Mouse (Mus musculus) inflammation-experienced regulatory T-cells, adult 6 months (primary cell): ENCODE measurements at regions not wholly inside any gene's neighbourhood (a gene's known extent, or its start where the extent isn't known, plus 50 kb on each side); places are given as distances from the start of the nearest gene placed in this dataset.
"Not testable (repeated sequence)": the region's sequence is repeated elsewhere in the genome, so short reads cannot be mapped to it uniquely, and the experiment has no call there.

Experiments
- ATAC-seq: one replicate; pipeline ENCODE4 v1.8.0; 2017

- ATAC-seq: not testable (repeated sequence)
Measured at GRCm38 (mm10) chr12:113333853-113334252, 148.1 kb downstream of the Tmem121 start.

- no peak for ATAC-seq
Measured at GRCm38 (mm10) chr12:113337271-113337670, 151.5 kb downstream of the Tmem121 start.

GRCm38 (mm10) chr12:113338891-113339290 lies 150.4 kb upstream of the Adam6b start:
- no peak for ATAC-seq

GRCm38 (mm10) chr12:113341046-113341445 lies 148.3 kb upstream of the Adam6b start:
- ATAC-seq: no peak

- no peak for ATAC-seq
Measured at GRCm38 (mm10) chr12:113355132-113355531, 134.2 kb upstream of the Adam6b start.

GRCm38 (mm10) chr12:113358077-113358476 lies 131.2 kb upstream of the Adam6b start:
- no peak for ATAC-seq

- no peak for ATAC-seq
Measured at GRCm38 (mm10) chr12:113360032-113360431, 129.3 kb upstream of the Adam6b start.

GRCm38 (mm10) chr12:113362409-113363038 lies 126.8 kb upstream of the Adam6b start:
- ATAC-seq: peak; percentile 87

GRCm38 (mm10) chr12:113364023-113364422 lies 125.3 kb upstream of the Adam6b start:
- no peak for ATAC-seq

- ATAC-seq: no peak
Measured at GRCm38 (mm10) chr12:113364437-113364836, 124.9 kb upstream of the Adam6b start.

- ATAC-seq: no peak
Measured at GRCm38 (mm10) chr12:113365783-113366182, 123.5 kb upstream of the Adam6b start.

GRCm38 (mm10) chr12:113366394-113366793 lies 122.9 kb upstream of the Adam6b start:
- no peak for ATAC-seq

- no peak for ATAC-seq
Measured at GRCm38 (mm10) chr12:113401578-113402113, 87.7 kb upstream of the Adam6b start.

- ATAC-seq: no peak
Measured at GRCm38 (mm10) chr12:113402823-113403222, 86.5 kb upstream of the Adam6b start.

- ATAC-seq: no peak
Measured at GRCm38 (mm10) chr12:113411113-113411512, 78.2 kb upstream of the Adam6b start.

GRCm38 (mm10) chr12:113413996-113414395 lies 75.3 kb upstream of the Adam6b start:
- no peak for ATAC-seq

- ATAC-seq: no peak
Measured at GRCm38 (mm10) chr12:113417521-113417920, 71.8 kb upstream of the Adam6b start.

GRCm38 (mm10) chr12:113418731-113419402 lies 70.4 kb upstream of the Adam6b start:
- no peak for ATAC-seq

GRCm38 (mm10) chr12:113420721-113421305 lies 68.5 kb upstream of the Adam6b start:
- no peak for ATAC-seq

- ATAC-seq: no peak
Measured at GRCm38 (mm10) chr12:113421716-113422595, 67.4 kb upstream of the Adam6b start.

GRCm38 (mm10) chr12:113422736-113423254 lies 66.5 kb upstream of the Adam6b start:
- no peak for ATAC-seq
